Mouse (Mus musculus): Measurements from ENCODE around the gene Mrpl41. TPM values are rescaled to one million over a fixed set of nuclear protein-coding genes. Genes with fewer than 3 reads are reported as not detected.
"Not testable (repeated sequence)": the region's sequence is repeated elsewhere in the genome, so short reads cannot be mapped to it uniquely, and the experiment has no call there.

Mrpl41 gene
- polyA plus RNA-seq, 1 experiment from 2014 or later = 130 TPM

DNA sequence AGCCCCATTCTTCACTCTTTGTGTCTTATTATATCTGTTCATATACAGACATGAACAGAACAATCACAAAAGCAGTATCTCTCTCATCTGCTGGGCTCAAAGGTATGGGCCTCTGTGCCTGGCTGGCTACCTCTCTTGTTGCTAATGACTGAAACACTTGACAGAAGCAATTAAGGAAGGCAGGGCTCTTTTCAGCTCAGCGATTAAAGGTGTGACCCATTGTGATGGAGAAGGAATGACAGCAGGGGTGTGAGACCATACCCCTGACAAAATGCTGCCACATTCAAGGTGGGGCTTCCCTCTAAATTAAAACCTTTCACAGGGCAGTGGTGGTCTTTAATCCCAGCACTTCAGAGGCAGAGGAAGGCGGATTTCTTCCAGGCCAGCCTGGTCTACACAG lies 12.9 kb upstream of the Mrpl41 start:
- 72% methylated on average over 2 of the region's 2 CpGs for WGBS
- ATAC-seq (replicated peaks; ENCODE audit: low FRiP score) = no peak

DNA sequence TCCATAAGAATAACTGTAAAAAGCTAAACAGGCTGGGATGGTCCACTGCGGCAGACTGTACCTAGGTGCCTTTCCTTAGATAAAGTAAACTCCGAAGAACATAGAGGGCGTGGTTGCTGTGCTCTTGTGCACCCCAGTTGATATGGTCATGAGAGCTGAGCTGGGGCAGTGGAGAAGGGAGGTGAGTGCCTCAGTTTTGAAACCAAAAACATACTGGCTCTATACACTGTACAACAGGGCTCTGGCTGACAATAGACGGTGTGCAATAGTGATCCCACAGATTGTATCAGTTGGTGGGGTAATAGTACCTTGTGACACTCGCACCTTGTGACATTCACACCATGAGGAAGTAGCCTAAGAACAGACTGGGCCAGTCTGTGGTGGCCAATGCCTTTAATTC lies 2.1 kb upstream of the Mrpl41 start:
- DNase-seq (ENCODE audit: low spot score) (no peak), ATAC-seq (replicated peaks; ENCODE audit: low FRiP score) (no peak)

More for the DNA sequence above, 12.9 kb upstream of the Mrpl41 start:
- H3K9me3 ChIP-seq (ENCODE audit: control insufficient read depth, low read length) = no peaks in the 10 kb centered on the region
- no peak overlapping the region for H3K9ac ChIP-seq (ENCODE audit: low read length)
- no peak overlapping the region for H3K4me2 ChIP-seq (ENCODE audit: low read depth, low read length, severe bottlenecking)
- no peak overlapping the region for H3K4me3 ChIP-seq (ENCODE audit: low read depth, low read length)
- no peaks in the 10 kb centered on the region for H3K4me1 ChIP-seq (replicated peaks; ENCODE audit: control insufficient read depth, insufficient read depth, low read length)
- no peak overlapping the region for H3K27ac ChIP-seq (ENCODE audit: low read depth, low read length)
- H3K27me3 ChIP-seq (ENCODE audit: control insufficient read depth, insufficient read depth, low read length) = no peaks in the 10 kb centered on the region
- no peaks in the 10 kb centered on the region for H3K36me3 ChIP-seq (ENCODE audit: control insufficient read depth, insufficient read depth, low read length)
- no peak for DNase-seq (ENCODE audit: low spot score)

GRCm38 (mm10) chr2:24975704-24976297 lies 903 bp upstream of the Mrpl41 start, which contains the start of gene Pnpla7:
Pnpla7 (plus strand) TSS chr2:24976033.
- Histone ChIP-seq H3K36me3 (ENCODE audit: control insufficient read depth, insufficient read depth, low read length) (peaks cover 2% of the 10 kb centered on the region; the same call in 1 of the 2 replicates), H3K27me3 (ENCODE audit: control insufficient read depth, insufficient read depth, low read length) (no peaks in the 10 kb centered on the region), H3K9ac (ENCODE audit: low read length) (peak within 1 kb of the TSS; percentile 74), H3K27ac (ENCODE audit: low read depth, low read length) (peak within 1 kb of the TSS; percentile 76), H3K4me2 (ENCODE audit: low read depth, low read length, severe bottlenecking) (peak within 1 kb of the TSS; percentile 89), H3K4me3 (ENCODE audit: low read depth, low read length) (peak within 1 kb of the TSS; percentile 68), H3K4me1 (replicated peaks; ENCODE audit: control insufficient read depth, insufficient read depth, low read length) (peaks cover 6% of the 10 kb centered on the region; the same call in 1 of the 2 replicates), H3K9me3 (ENCODE audit: control insufficient read depth, low read length) (no peaks in the 10 kb centered on the region)
- 1% methylated on average over 16 of the region's 16 CpGs for WGBS
- DNase-seq (ENCODE audit: low spot score) (peak; percentile 85), ATAC-seq (replicated peaks; ENCODE audit: low FRiP score) (peak; percentile 74)

More for the DNA sequence above, 2.1 kb upstream of the Mrpl41 start:
- H3K4me2 ChIP-seq (ENCODE audit: low read depth, low read length, severe bottlenecking) = no peak overlapping the region
- no peaks in the 10 kb centered on the region for H3K27me3 ChIP-seq (ENCODE audit: control insufficient read depth, insufficient read depth, low read length)
- WGBS = 93% methylated on average over 5 of the region's 5 CpGs
- peaks cover 2% of the 10 kb centered on the region; the same call in 1 of the 2 replicates for H3K36me3 ChIP-seq (ENCODE audit: control insufficient read depth, insufficient read depth, low read length)
- no peaks in the 10 kb centered on the region for H3K9me3 ChIP-seq (ENCODE audit: control insufficient read depth, low read length)
- no peak overlapping the region for H3K9ac ChIP-seq (ENCODE audit: low read length)
- H3K4me3 ChIP-seq (ENCODE audit: low read depth, low read length) = no peak overlapping the region
- H3K4me1 ChIP-seq (replicated peaks; ENCODE audit: control insufficient read depth, insufficient read depth, low read length) = peaks cover 6% of the 10 kb centered on the region; the same call in 1 of the 2 replicates
- H3K27ac ChIP-seq (ENCODE audit: low read depth, low read length) = no peak overlapping the region

- Histone ChIP-seq H3K4me3 (ENCODE audit: low read depth, low read length) (peak overlapping the region; percentile 68), H3K27ac (ENCODE audit: low read depth, low read length) (0 out of 2 replicates have a peak overlapping the region, but pooled peaks have one; percentile 46), H3K4me2 (ENCODE audit: low read depth, low read length, severe bottlenecking) (peak overlapping the region; percentile 89), H3K9ac (ENCODE audit: low read length) (peak overlapping the region; percentile 74)
- not testable (repeated sequence) for H3K36me3 ChIP-seq (ENCODE audit: control insufficient read depth, insufficient read depth, low read length); H3K4me1 ChIP-seq (replicated peaks; ENCODE audit: control insufficient read depth, insufficient read depth, low read length); H3K9me3 ChIP-seq (ENCODE audit: control insufficient read depth, low read length); DNase-seq (ENCODE audit: low spot score); ATAC-seq (replicated peaks; ENCODE audit: low FRiP score); H3K27me3 ChIP-seq (ENCODE audit: control insufficient read depth, insufficient read depth, low read length)
- under 1% methylated on average over 17 of the region's 17 CpGs for whole genome bisulfite sequencing
Measured at GRCm38 (mm10) chr2:24974452-24974851, 446 bp downstream of the Mrpl41 start.

- H3K4me1 ChIP-seq (replicated peaks; ENCODE audit: control insufficient read depth, insufficient read depth, low read length) = peaks cover 6% of the 10 kb centered on the region; the same call in 1 of the 2 replicates
- no peak overlapping the region for H3K27ac ChIP-seq (ENCODE audit: low read depth, low read length)
- H3K27me3 ChIP-seq (ENCODE audit: control insufficient read depth, insufficient read depth, low read length) = no peaks in the 10 kb centered on the region
- ATAC-seq (replicated peaks; ENCODE audit: low FRiP score) = no peak
- DNase-seq (ENCODE audit: low spot score) = no peak
- H3K4me3 ChIP-seq (ENCODE audit: low read depth, low read length) = no peak overlapping the region
- peaks cover 8% of the 10 kb centered on the region; the same call in 1 of the 2 replicates for H3K36me3 ChIP-seq (ENCODE audit: control insufficient read depth, insufficient read depth, low read length)
- no peaks in the 10 kb centered on the region for H3K9me3 ChIP-seq (ENCODE audit: control insufficient read depth, low read length)
- WGBS = 84% methylated on average over 4 of the region's 4 CpGs
- H3K9ac ChIP-seq (ENCODE audit: low read length) = no peak overlapping the region
- no peak overlapping the region for H3K4me2 ChIP-seq (ENCODE audit: low read depth, low read length, severe bottlenecking)
Measured at GRCm38 (mm10) chr2:24970386-24970785, 4.5 kb downstream of the Mrpl41 start.

GRCm38 (mm10) chr2:24962304-24963000 lies 12.4 kb downstream of the Mrpl41 start, which contains the start of gene Dph7:
Dph7 (plus strand) TSS chr2:24962400.
- DNase-seq (ENCODE audit: low spot score) (peak; percentile 91), ATAC-seq (replicated peaks; ENCODE audit: low FRiP score) (peak; percentile 94)
- Histone ChIP-seq H3K9ac (ENCODE audit: low read length) (peak within 1 kb of the TSS; percentile 90), H3K27ac (ENCODE audit: low read depth, low read length) (no peak within 1 kb of the TSS), H3K27me3 (ENCODE audit: control insufficient read depth, insufficient read depth, low read length) (no peaks in the 10 kb centered on the region), H3K36me3 (ENCODE audit: control insufficient read depth, insufficient read depth, low read length) (peaks cover 7% of the 10 kb centered on the region), H3K9me3 (ENCODE audit: control insufficient read depth, low read length) (no peaks in the 10 kb centered on the region), H3K4me2 (ENCODE audit: low read depth, low read length, severe bottlenecking) (peak within 1 kb of the TSS; percentile 67), H3K4me3 (ENCODE audit: low read depth, low read length) (peak within 1 kb of the TSS; percentile 83), H3K4me1 (replicated peaks; ENCODE audit: control insufficient read depth, insufficient read depth, low read length) (peaks cover 3% of the 10 kb centered on the region; the same call in 1 of the 2 replicates)
- WGBS = 1% methylated on average over 28 of the region's 28 CpGs

GRCm38 (mm10) chr2:24960910-24961309 lies 14.0 kb downstream of the Mrpl41 start:
- ATAC-seq (replicated peaks; ENCODE audit: low FRiP score) (no peak), DNase-seq (ENCODE audit: low spot score) (peak; percentile 56)
- H3K4me3 ChIP-seq (ENCODE audit: low read depth, low read length) = no peak overlapping the region
- peaks cover 3% of the 10 kb centered on the region; the same call in 1 of the 2 replicates for H3K4me1 ChIP-seq (replicated peaks; ENCODE audit: control insufficient read depth, insufficient read depth, low read length)
- no peak overlapping the region for H3K9ac ChIP-seq (ENCODE audit: low read length)
- H3K27ac ChIP-seq (ENCODE audit: low read depth, low read length) = no peak overlapping the region
- no peaks in the 10 kb centered on the region for H3K27me3 ChIP-seq (ENCODE audit: control insufficient read depth, insufficient read depth, low read length)
- H3K4me2 ChIP-seq (ENCODE audit: low read depth, low read length, severe bottlenecking) = no peak overlapping the region
- H3K9me3 ChIP-seq (ENCODE audit: control insufficient read depth, low read length) = no peaks in the 10 kb centered on the region
- peaks cover 7% of the 10 kb centered on the region for H3K36me3 ChIP-seq (ENCODE audit: control insufficient read depth, insufficient read depth, low read length)
- 38% methylated on average over 3 of the region's 3 CpGs for WGBS

DNA sequence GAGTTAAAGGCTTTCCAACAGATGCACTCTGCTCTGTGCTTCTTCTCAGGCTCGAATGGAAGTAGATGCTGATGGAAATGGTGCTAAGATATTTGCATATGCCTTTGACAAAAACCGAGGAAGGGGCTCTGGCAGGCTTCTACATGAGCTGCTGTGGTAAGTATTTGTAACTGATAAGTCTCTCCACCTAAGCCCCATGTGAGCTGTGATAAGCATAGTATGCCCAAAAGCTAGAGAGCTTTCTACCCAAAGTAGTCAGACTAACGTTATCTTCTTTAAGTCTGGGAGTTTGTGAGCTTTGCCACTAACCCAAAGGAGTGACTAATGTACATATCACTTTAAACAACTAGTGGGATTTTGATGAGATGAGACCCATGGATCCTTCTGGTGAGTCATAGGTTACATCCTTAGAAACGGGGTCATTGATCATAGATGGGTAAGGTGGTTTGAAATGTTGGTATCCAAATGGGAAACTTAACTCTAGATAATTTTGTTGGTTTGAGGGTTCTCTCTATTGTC lies 22.3 kb downstream of the Mrpl41 start:
- Histone ChIP-seq H3K27me3 (ENCODE audit: control insufficient read depth, insufficient read depth, low read length) (no peaks in the 10 kb centered on the region), H3K4me3 (ENCODE audit: low read depth, low read length) (no peak overlapping the region), H3K36me3 (ENCODE audit: control insufficient read depth, insufficient read depth, low read length) (peaks cover under 1% of the 10 kb centered on the region; the same call in 1 of the 2 replicates), H3K4me2 (ENCODE audit: low read depth, low read length, severe bottlenecking) (no peak overlapping the region), H3K27ac (ENCODE audit: low read depth, low read length) (no peak overlapping the region), H3K4me1 (replicated peaks; ENCODE audit: control insufficient read depth, insufficient read depth, low read length) (peaks cover 5% of the 10 kb centered on the region; the same call in 1 of the 2 replicates), H3K9me3 (ENCODE audit: control insufficient read depth, low read length) (no peaks in the 10 kb centered on the region), H3K9ac (ENCODE audit: low read length) (no peak overlapping the region)
- 87% methylated on average over 4 of the region's 4 CpGs for WGBS
- no peak for DNase-seq (ENCODE audit: low spot score)
- no peak for ATAC-seq (replicated peaks; ENCODE audit: low FRiP score)

All from forebrain, embryonic 11.5 days (tissue).